Mouse (Mus musculus) heart, adult 2 months (tissue): ENCODE measurements around the gene Efhd1.

ENCODE experiments used
- CTCF ChIP-seq: fragments of 200-600 bp; IDR thresholded peaks from 2 replicates; pipeline ENCODE4 v1.8.1; 2022; ENCODE audit warnings: antibody characterized with exemption, mild to moderate bottlenecking, moderate library complexity
- POLR2A ChIP-seq: fragments of 200-500 bp; IDR thresholded peaks from 2 replicates; pipeline ENCODE4 v1.6.1; 2011; ENCODE audit warnings: mild to moderate bottlenecking, low read depth, low read length, control low read depth; ENCODE audit not compliant: insufficient read depth

DNA sequence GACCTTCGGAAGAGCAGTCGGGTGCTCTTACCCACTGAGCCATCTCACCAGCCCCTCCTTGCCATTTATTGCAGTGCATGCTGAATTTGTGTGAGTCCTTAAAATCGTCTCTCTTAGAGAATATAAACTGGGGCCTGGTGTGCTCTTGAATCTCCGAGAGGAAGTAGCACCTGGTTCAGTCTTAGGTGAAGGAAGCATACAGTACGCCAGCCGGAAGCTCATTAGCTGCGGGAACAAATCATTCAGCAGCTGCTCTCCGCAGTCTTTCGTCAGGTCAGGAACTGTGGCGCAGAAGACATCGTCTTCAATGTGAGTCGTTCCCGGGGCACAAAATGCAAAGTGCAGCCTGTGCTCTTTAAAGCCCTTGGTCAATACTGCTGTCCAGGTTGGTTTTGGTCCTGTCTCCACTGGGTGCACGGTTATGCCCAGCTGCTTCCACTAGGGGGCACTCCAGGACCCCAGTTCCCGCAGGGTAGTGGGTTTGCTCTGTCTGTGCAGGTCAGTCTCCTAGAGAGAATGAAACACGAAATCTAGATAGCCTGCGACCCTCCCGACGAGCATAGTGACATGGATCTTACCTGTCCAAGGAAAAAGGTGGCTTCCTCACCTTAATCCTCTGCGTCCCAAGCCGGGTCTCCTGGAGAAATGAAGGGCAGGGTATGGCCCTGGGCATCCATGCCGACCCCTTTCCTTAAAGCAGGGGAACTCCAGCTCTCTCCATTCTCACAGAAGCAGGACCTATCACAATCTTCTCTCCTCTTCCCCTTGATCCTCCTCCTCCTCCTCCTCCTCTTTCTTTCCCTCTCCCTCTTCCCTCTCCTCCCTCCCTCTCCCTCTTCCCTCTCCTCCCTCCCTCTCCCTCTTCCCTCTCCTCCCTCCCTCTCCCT lies 18.0 kb upstream of the Efhd1 start:
- TF ChIP-seq CTCF (peak; percentile 97), POLR2A (no peak)
